Mouse (Mus musculus): ENCODE results near the gene 9930021J03Rik. TPM values are rescaled to one million over a fixed set of nuclear protein-coding genes. Genes with fewer than 3 reads are reported as not detected.

Gene 9930021J03Rik
- total RNA-seq, 2 experiments from 2014 or later: 32.9 to 35.0 TPM

- DNase-seq (ENCODE audit: extremely low spot score in 1 of 2, low spot score in 1 of 2): peak; percentile 93 to 96
Measured at GRCm38 (mm10) chr19:29812581-29813460, 7.0 kb upstream of the 9930021J03Rik start, which contains the start of gene Ranbp6. TSS of gene Ranbp6 (minus strand) at chr19:29812974.

DNA sequence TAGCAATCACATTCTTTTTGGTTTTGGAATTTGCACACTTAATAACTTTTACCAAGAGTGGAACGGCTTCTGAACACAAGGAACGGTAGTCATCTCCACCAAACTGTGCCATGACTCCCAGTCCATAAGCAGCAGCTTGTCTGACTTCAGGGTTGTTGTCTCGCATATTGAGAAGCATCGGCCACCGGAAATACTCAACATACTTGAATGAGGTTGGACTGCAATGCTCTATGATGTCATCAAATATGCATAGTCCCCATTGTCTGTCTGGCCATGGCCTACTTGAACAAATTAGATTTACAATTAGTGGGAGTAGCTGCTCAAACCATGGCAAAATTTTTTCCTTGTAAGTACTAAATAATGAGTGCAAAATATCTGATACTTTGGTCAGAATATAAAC, 4.2 kb upstream of the 9930021J03Rik start:
- no peak for DNase-seq (ENCODE audit: extremely low spot score in 1 of 2, low spot score in 1 of 2)

DNA sequence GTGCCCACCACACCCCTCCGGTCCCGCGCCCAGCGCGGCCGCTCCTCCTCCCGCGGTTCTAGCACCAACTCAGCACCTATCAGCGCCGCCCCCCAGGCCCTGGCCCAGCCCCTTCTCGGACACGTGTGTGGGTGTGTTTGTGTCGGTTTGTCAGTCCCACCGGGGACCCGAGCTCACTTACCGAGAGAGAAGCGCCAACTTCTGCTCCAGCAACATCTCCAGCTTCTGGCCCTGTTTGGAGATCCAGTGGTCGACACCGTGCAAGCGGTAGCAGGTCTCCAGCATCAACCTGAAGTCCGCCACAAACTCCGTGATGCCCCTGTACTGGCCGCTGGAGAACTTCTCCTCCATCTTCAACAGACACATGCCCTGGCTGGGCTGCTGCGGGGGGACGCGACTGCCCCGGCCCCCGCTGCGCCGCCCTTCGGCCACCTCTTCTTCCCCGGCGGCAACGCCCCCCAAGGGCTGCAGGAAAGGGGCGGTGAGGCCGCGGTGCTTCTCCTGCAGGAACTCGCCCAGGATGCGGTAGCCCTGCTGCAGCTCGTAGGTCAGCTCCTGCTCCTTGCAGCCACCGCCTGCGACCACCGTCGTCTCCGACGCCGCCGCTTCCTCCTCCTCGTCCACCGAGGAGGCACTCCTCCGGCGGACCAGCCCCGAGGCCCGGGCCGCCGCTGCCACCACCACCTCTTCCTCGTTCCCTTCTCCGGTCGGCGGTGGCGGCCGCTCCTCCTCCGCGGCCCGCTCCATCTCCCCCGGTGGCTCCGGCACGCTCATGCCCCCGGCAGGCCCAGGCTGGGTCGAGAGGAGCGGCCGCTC, 480 bp downstream of the 9930021J03Rik start:
- peak; percentile 19 to 36 for DNase-seq (ENCODE audit: extremely low spot score in 1 of 2, low spot score in 1 of 2)

- no peak for DNase-seq (ENCODE audit: extremely low spot score in 1 of 2, low spot score in 1 of 2)
Measured at GRCm38 (mm10) chr19:29803946-29804345, 1.8 kb downstream of the 9930021J03Rik start.

GRCm38 (mm10) chr19:29797371-29797770, 8.4 kb downstream of the 9930021J03Rik start:
- no peak for DNase-seq (ENCODE audit: extremely low spot score in 1 of 2, low spot score in 1 of 2)

- no peak for DNase-seq (ENCODE audit: extremely low spot score in 1 of 2, low spot score in 1 of 2)
Measured at GRCm38 (mm10) chr19:29787997-29788396, 17.8 kb downstream of the 9930021J03Rik start.

- DNase-seq (ENCODE audit: extremely low spot score in 1 of 2, low spot score in 1 of 2): no peak
Measured at GRCm38 (mm10) chr19:29782914-29783313, 22.9 kb downstream of the 9930021J03Rik start.

DNA sequence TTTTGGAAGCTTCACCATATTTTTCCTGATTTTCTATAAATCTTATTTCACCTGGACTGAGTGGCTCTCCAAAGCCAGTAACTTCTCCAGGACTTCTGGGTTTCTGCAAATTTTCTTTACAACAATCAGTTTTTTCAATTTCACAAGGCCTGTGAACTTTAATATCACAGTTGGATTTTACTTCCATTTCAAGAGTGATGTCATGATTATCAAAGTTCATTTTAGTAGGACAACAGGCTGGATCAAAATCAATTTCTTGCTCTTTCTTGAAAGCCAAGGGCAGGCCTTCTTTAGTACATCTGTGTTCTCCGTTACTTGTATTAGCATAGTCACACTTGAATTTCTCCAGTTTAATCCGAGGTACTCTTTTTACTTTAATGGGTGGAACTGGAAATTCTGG, 51.9 kb downstream of the 9930021J03Rik start:
- no peak for DNase-seq (ENCODE audit: extremely low spot score in 1 of 2, low spot score in 1 of 2)

DNA sequence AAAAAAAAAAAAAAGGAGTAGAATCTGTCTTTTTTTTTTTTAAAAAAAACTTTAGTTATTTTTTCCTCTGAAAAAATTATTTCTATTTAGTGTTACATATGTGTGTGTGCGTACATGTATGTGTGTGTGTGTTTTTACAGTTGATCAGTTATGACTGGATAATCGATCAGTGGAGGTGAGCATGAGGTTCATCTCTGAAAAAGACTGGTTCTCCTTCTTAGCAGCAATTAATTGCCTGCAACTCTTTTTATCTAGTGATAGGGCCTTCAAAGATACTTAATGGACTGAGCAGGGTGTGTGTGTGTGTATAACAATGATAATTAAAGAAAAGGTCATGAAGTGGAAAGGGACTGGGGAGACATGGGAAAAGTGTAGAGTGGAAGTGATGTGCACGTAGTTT, 54.8 kb downstream of the 9930021J03Rik start:
- no peak for DNase-seq (ENCODE audit: extremely low spot score in 1 of 2, low spot score in 1 of 2)

DNA sequence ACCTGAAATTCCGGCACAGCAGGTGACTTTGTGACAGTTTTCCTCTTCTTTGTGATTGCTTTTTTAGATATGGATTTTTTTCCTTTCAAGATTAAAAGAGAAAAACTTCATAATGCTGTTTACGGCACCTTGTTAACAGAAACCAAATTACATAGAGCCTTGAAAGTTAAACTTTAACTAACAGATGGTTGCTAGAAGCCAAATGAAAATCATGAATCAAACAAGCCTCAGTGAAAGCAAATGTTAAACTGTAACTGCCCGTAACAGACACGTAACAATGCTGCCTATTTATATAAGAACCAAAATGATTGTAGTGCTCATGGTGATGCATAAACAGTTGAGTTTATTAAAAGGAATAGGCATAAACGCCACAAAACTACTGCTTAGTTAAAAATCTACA, 62.3 kb downstream of the 9930021J03Rik start:
- DNase-seq (ENCODE audit: extremely low spot score in 1 of 2, low spot score in 1 of 2): no peak

- no peak for DNase-seq (ENCODE audit: extremely low spot score in 1 of 2, low spot score in 1 of 2)
Measured at GRCm38 (mm10) chr19:29740661-29741060, 65.1 kb downstream of the 9930021J03Rik start.

DNA sequence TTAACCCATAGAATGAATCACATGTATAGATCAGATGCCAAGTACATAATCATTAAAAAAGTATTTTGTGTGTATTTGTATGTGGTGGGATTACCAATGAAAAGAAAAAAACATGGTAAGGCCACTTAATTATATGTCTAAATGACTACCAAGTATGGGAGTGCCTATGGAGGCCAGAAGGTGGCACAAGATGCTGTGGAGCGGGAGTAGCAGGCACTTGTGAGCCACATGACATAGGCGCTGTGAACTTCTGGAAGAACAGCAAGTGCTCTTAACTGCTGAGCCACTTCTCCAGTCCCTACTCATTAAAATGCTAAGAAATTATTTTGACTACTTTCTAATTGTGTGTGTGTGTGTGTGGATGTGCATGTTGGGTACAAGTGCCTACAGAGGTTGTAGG, 66.2 kb downstream of the 9930021J03Rik start:
- no peak for DNase-seq (ENCODE audit: extremely low spot score in 1 of 2, low spot score in 1 of 2)

GRCm38 (mm10) chr19:29735421-29735820, 70.4 kb downstream of the 9930021J03Rik start:
- DNase-seq (ENCODE audit: extremely low spot score in 1 of 2, low spot score in 1 of 2): no peak

DNA sequence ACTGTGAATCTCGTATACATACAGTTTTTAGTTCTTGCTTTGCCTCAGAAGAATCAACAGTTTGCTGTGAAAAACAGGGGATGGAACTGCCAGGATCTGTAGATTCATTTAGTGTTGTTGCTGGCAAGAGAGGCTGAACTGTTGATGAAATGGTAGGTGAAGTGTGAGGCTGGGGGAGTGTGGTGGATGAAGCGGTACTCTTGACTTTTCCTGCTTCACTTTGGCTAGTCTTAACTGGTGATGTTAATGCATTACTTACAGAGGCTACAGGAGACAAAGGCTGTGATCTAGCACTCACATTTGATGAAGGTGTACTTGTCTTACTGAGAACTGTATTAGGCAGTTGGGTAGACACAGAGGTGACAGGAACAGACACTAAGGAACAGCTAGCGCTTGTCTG, 87.3 kb downstream of the 9930021J03Rik start:
- DNase-seq (ENCODE audit: extremely low spot score in 1 of 2, low spot score in 1 of 2): no peak

DNA sequence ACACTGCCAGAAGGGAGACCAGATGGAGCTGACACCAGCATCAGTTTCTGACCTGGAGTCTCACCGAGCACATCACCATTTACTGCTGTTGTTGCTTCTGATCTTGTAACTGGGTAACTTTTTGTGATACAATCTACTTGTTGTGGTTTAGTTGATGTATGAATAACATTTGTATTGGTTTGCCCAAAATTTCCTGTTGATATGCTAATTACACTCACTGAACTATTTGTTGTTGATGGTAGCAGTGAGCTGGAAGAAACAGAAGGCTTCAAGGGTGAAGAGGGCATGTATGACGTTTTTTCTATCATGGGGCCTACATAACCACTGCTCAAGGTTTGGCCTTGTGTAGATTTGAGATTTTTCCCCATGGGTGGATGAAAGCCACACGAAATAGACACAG, 87.9 kb downstream of the 9930021J03Rik start:
- no peak for DNase-seq (ENCODE audit: extremely low spot score in 1 of 2, low spot score in 1 of 2)

GRCm38 (mm10) chr19:29713451-29713850, 92.3 kb downstream of the 9930021J03Rik start:
- DNase-seq (ENCODE audit: extremely low spot score in 1 of 2, low spot score in 1 of 2): no peak

- no peak for DNase-seq (ENCODE audit: extremely low spot score in 1 of 2, low spot score in 1 of 2)
Measured at GRCm38 (mm10) chr19:29709461-29709860, 96.3 kb downstream of the 9930021J03Rik start.

GRCm38 (mm10) chr19:29708461-29708860, 97.3 kb downstream of the 9930021J03Rik start:
- no peak for DNase-seq (ENCODE audit: extremely low spot score in 1 of 2, low spot score in 1 of 2)

DNA sequence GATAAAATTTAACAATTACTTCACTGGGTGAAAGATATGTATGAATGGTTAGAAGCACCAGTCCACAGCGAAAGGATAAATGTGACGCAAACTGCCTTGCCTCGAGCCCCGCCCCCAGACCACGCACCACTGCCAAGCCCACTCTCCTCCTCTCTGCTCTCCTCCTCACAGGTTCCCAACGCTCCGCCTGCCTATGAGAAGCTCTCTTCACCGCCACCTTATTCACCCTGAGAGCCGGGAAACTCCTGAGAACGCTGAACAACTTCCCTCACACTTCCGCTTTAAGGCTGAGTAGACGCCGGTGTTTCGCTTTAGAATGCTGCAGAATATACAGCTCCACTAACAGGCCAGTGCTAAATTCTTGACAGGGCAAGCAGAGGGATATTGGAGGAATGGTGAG, 97.8 kb downstream of the 9930021J03Rik start:
- no peak for DNase-seq (ENCODE audit: extremely low spot score in 1 of 2, low spot score in 1 of 2)

- no peak for DNase-seq (ENCODE audit: extremely low spot score in 1 of 2, low spot score in 1 of 2)
Measured at GRCm38 (mm10) chr19:29707314-29707898, 98.4 kb downstream of the 9930021J03Rik start.

- DNase-seq (ENCODE audit: extremely low spot score in 1 of 2, low spot score in 1 of 2): no peak
Measured at GRCm38 (mm10) chr19:29704436-29704835, 101.4 kb downstream of the 9930021J03Rik start.

Measured in layer of hippocampus, postnatal 25 days (tissue).